Mouse (Mus musculus) G1E (cell line): ENCODE measurements at regions not wholly inside any gene's neighbourhood (a gene's known extent, or its start where the extent isn't known, plus 50 kb on each side); places are given as distances from the start of the nearest gene placed in this dataset.

Experiments
- CTCF ChIP-seq: IDR thresholded peaks from 2 replicates; pipeline ENCODE4 v1.5.1; 2012; ENCODE audit warnings: low read depth, low read length, inconsistent platforms, mixed read lengths
- GATA1 ChIP-seq: IDR thresholded peaks from 2 replicates; pipeline ENCODE4 v1.6.1; 2012; ENCODE audit warnings: borderline replicate concordance, low read length, inconsistent platforms, mixed read lengths
- POLR2AphosphoS5 ChIP-seq: IDR thresholded peaks from 2 replicates; pipeline ENCODE4 v1.6.1; 2012; ENCODE audit warnings: low read depth, low read length, inconsistent platforms; ENCODE audit not compliant: insufficient replicate concordance

GRCm38 (mm10) chr15:32766011-32766701, 521.5 kb downstream of the Sema5a start:
- TF ChIP-seq CTCF (peak; percentile 17; the same call in 1 of the 2 replicates), GATA1 (no peak), POLR2AphosphoS5 (no peak)
